Mouse (Mus musculus): ENCODE data around the gene Echdc3.

Gene Echdc3

GRCm38 (mm10) chr2:6212724-6213511 lies at the start of gene Echdc3:
Gene Echdc3 (minus strand): TSS chr2:6213033.
- in situ Hi-C loops (cut with MboI; ENCODE audit: low sequenced_read_pairs) = no loop called here

- in situ Hi-C loops (cut with MboI; ENCODE audit: low sequenced_read_pairs) = no loop called here
Measured at GRCm38 (mm10) chr2:6261718-6262117, 48.9 kb upstream of the Echdc3 start.

- in situ Hi-C loops (cut with MboI; ENCODE audit: low sequenced_read_pairs) = no loop called here
Measured at GRCm38 (mm10) chr2:6261201-6261672, 48.4 kb upstream of the Echdc3 start.

DNA sequence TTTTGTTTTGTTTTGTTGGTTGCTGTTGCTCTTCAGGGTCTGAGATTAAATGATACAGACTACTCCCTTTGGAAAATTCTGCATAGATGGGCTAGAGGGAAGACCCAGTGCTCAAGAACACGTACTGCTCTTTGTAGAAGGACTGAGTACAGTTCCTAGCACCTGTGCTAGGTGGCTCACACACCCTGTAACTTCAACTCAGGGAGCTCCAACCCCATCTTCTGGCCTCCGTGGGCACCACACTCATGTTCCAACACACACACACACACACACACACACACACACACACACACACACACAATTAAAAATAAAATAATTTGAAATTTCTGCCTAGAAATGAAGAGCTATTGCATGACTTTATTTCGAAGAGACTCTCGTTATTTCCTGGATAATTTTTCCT lies 47.8 kb upstream of the Echdc3 start:
- in situ Hi-C loops (cut with MboI; ENCODE audit: low sequenced_read_pairs) = no loop called here

GRCm38 (mm10) chr2:6259182-6259581 lies 46.3 kb upstream of the Echdc3 start:
- in situ Hi-C loops (cut with MboI; ENCODE audit: low sequenced_read_pairs) = no loop called here

- in situ Hi-C loops (cut with MboI; ENCODE audit: low sequenced_read_pairs) = no loop called here
Measured at GRCm38 (mm10) chr2:6258026-6258425, 45.2 kb upstream of the Echdc3 start.

GRCm38 (mm10) chr2:6257146-6257545 lies 44.3 kb upstream of the Echdc3 start:
- in situ Hi-C loops (cut with MboI; ENCODE audit: low sequenced_read_pairs) = no loop called here

GRCm38 (mm10) chr2:6255989-6256841 lies 43.4 kb upstream of the Echdc3 start:
- in situ Hi-C loops (cut with MboI; ENCODE audit: low sequenced_read_pairs) = no loop called here

DNA sequence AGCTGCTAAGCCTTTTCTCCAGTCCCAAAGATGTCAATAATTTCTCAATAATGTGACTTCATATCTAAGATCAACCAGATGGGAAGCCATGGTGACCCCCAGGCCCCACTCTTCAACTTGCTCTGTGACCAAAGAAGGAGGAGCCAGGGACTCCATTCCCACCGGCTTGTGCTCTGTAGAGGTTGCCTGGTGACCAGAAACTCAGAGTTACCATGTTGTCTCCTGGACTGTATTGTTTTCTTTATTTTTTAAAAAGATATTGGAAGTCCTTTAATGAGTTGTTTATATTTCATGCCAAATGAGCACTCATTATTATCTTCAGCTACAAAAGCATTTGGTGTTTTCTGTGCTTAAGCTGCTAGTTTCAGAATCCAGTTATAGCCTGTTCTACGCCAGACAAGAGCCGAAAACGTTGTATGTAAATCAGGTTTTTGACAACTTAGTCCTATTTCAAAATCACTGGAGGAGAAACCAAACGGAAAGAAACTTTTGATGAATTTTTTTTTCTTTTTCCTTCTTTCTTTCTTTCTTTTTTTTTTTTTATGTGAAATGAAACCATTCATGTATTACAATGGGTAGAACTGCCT lies 42.7 kb upstream of the Echdc3 start:
- in situ Hi-C loops (cut with MboI; ENCODE audit: low sequenced_read_pairs) = no loop called here

DNA sequence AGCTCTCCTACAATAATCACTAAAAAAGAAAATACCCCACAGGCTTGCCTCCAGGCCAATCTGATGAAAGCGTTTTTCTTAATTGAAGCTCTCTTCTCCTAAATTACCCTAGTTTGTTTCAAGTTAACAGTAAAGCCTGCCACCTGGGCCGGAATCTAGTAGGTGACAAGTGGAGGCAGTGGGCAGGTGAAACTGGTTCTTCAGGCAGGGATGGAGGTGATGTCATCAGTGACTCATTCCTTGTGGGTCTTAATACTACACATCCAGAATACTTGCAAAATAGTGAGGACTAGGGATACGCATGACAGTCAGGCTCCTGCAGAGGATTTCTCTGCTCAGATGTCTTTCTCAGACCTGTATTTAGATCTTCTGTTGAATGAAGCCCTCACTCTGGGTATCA lies 39.7 kb upstream of the Echdc3 start:
- in situ Hi-C loops (cut with MboI; ENCODE audit: low sequenced_read_pairs) = no loop called here

GRCm38 (mm10) chr2:6251076-6251496 lies 38.3 kb upstream of the Echdc3 start:
- in situ Hi-C loops (cut with MboI; ENCODE audit: low sequenced_read_pairs) = no loop called here

GRCm38 (mm10) chr2:6241446-6241845 lies 28.6 kb upstream of the Echdc3 start:
- in situ Hi-C loops (cut with MboI; ENCODE audit: low sequenced_read_pairs) = no loop called here

DNA sequence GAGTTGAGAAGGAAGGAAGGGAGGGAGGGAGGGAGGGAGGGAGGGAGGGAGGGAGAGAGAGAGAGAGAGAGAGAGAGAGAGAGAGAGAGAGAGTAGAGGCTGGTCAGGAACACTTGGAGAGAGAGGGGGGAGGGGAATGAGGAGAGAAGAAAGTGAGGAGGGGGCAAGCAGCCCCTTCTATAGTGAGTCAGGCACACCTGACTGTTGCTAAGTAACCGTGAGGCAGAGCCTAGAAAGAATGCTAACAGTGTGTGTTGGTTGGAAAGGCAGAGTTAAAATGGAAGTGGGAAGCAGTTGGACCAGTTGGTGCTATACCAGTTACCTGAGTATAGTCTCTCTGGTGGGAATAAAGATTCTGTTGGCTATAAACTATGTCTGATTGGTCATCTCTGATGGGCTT lies 27.2 kb upstream of the Echdc3 start:
- in situ Hi-C loops (cut with MboI; ENCODE audit: low sequenced_read_pairs) = no loop called here

- in situ Hi-C loops (cut with MboI; ENCODE audit: low sequenced_read_pairs) = no loop called here
Measured at GRCm38 (mm10) chr2:6239333-6239732, 26.5 kb upstream of the Echdc3 start.

GRCm38 (mm10) chr2:6238679-6239078 lies 25.8 kb upstream of the Echdc3 start:
- in situ Hi-C loops (cut with MboI; ENCODE audit: low sequenced_read_pairs) = no loop called here

- in situ Hi-C loops (cut with MboI; ENCODE audit: low sequenced_read_pairs) = no loop called here
Measured at GRCm38 (mm10) chr2:6238244-6238643, 25.4 kb upstream of the Echdc3 start.

- in situ Hi-C loops (cut with MboI; ENCODE audit: low sequenced_read_pairs) = no loop called here
Measured at GRCm38 (mm10) chr2:6233353-6233752, 20.5 kb upstream of the Echdc3 start.

GRCm38 (mm10) chr2:6232755-6233154 lies 19.9 kb upstream of the Echdc3 start:
- in situ Hi-C loops (cut with MboI; ENCODE audit: low sequenced_read_pairs) = no loop called here

- in situ Hi-C loops (cut with MboI; ENCODE audit: low sequenced_read_pairs) = no loop called here
Measured at GRCm38 (mm10) chr2:6230865-6231264, 18.0 kb upstream of the Echdc3 start.

GRCm38 (mm10) chr2:6229597-6230290 lies 16.9 kb upstream of the Echdc3 start:
- in situ Hi-C loops (cut with MboI; ENCODE audit: low sequenced_read_pairs) = no loop called here

DNA sequence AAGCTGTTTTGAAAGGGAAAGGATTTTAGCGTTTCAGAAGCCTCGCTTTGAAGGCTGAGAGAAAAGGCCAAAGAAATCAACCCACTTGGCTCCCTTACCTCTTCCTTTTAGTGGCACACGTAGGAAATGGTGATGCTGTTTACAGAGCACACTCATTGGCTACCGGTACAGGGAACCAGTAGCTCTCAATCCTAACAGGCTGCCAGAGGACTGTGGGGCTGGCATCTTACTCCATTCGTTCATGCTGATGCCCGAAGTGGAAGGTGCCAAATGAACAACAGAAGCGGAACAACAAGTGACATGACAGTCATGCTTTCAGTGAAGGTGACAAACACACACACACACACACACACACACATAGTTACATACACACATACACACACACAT lies 14.2 kb upstream of the Echdc3 start:
- in situ Hi-C loops (cut with MboI; ENCODE audit: low sequenced_read_pairs) = no loop called here
